Mouse (Mus musculus): ENCODE results near the gene Agmat. TPM values are rescaled to one million over a fixed set of nuclear protein-coding genes. Genes with fewer than 3 reads are reported as not detected.

Agmat gene
- total and polyA plus RNA-seq, 2 experiments from 2014 or later = 1.1 TPM; not detected in 1

DNA sequence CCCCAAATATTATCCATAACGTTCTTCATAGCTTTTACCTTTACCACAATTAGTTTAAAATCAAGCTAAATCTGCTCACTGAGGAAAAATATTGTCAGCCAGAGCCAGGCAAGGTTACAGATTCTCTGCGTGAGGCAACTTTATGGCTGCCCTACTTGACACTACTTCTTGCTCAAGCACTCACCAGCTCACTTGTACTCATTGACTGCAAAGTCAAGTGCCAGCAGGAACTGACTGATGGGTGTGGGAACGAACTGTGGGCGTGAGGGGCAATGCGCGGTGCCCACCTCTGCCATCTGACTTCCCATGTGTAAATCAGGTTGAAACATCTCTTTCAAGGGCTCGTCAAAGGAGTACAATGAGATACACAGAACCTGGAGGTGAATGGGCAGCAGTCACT lies 41.0 kb downstream of the Agmat start:
- H3K4me2 ChIP-seq (ENCODE audit: low read depth, low read length) = no peak overlapping the region
- no peak overlapping the region for H3K27ac ChIP-seq (ENCODE audit: low read depth)
- no peak overlapping the region for H3K4me3 ChIP-seq (ENCODE audit: low read depth, low read length)
- TF ChIP-seq CTCF (IDR thresholded peaks at IDR 0.05; ENCODE audit: low read depth) (no peak), EP300 (IDR thresholded peaks at IDR 0.05; ENCODE audit: low read depth) (no peak)
- peaks cover 46% of the 10 kb centered on the region for H3K36me3 ChIP-seq (replicated peaks; ENCODE audit: control insufficient read depth, insufficient read depth, low read length)
- no peak overlapping the region for H3K9ac ChIP-seq (replicated peaks; ENCODE audit: low read depth, low read length)
- no peak for DNase-seq (ENCODE audit: low spot score)
- 86% methylated on average over 7 of the region's 7 CpGs for WGBS
- H3K27me3 ChIP-seq (ENCODE audit: control insufficient read depth, insufficient read depth, low read length) = no peaks in the 10 kb centered on the region
- ATAC-seq (ENCODE audit: insufficient read depth, low read depth) = no peak
- peaks cover 7% of the 10 kb centered on the region for H3K4me1 ChIP-seq (ENCODE audit: control insufficient read depth, insufficient read depth)
- H3K9me3 ChIP-seq (replicated peaks; ENCODE audit: control insufficient read depth, low read length) = no peaks in the 10 kb centered on the region

- peaks cover 7% of the 10 kb centered on the region for H3K4me1 ChIP-seq (ENCODE audit: control insufficient read depth, insufficient read depth)
- DNase-seq (ENCODE audit: low spot score) (no peak), ATAC-seq (ENCODE audit: insufficient read depth, low read depth) (no peak)
- WGBS = 41% methylated on average over 3 of the region's 3 CpGs
- H3K9ac ChIP-seq (replicated peaks; ENCODE audit: low read depth, low read length) = peak overlapping the region; percentile 93
- peak overlapping the region; percentile 99 for H3K4me3 ChIP-seq (ENCODE audit: low read depth, low read length)
- H3K9me3 ChIP-seq (replicated peaks; ENCODE audit: control insufficient read depth, low read length) = no peaks in the 10 kb centered on the region
- no peaks in the 10 kb centered on the region for H3K27me3 ChIP-seq (ENCODE audit: control insufficient read depth, insufficient read depth, low read length)
- peak overlapping the region; percentile 93 for H3K4me2 ChIP-seq (ENCODE audit: low read depth, low read length)
- peaks cover 24% of the 10 kb centered on the region for H3K36me3 ChIP-seq (replicated peaks; ENCODE audit: control insufficient read depth, insufficient read depth, low read length)
- TF ChIP-seq CTCF (IDR thresholded peaks at IDR 0.05; ENCODE audit: low read depth) (no peak), EP300 (IDR thresholded peaks at IDR 0.05; ENCODE audit: low read depth) (no peak)
- peak overlapping the region; percentile 85 for H3K27ac ChIP-seq (ENCODE audit: low read depth)
Measured at GRCm38 (mm10) chr4:141789564-141790218, 43.2 kb downstream of the Agmat start.

DNA sequence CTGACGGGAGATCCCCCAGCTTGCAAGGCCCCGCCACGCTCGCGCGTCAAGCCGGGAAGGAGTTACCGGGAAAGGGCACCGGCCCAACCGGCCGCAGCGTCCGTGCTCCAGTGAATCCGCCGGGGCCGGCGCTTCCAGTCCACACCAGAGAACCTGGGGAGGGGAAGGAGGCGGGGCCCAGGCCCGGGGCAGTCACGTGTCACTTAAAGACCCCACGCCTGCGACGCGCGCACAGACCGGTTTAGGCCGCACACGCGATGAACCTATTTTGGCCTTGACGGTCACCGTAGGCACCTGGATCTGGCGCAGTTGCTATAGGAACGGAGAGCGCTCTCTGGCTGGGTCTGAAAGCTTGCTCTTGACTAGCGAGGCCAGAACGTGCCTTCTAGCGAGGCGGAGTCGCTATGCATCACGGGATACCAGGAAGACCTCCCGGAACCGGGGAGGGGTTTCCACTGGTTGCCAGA lies 44.1 kb downstream of the Agmat start, which contains the start of gene Dnajc16:
TSS of gene Dnajc16 (minus strand) at position 408 of the 467 bp plus-strand sequence.
- under 1% methylated on average over 42 of the region's 42 CpGs for WGBS
- peak; percentile 86 for ATAC-seq (ENCODE audit: insufficient read depth, low read depth)
- H3K9ac ChIP-seq (replicated peaks; ENCODE audit: low read depth, low read length) = peak within 1 kb of the TSS; percentile 93

GRCm38 (mm10) chr4:141791486-141791885 lies 45.0 kb downstream of the Agmat start:
- TF ChIP-seq EP300 (IDR thresholded peaks at IDR 0.05; ENCODE audit: low read depth) (no peak), CTCF (IDR thresholded peaks at IDR 0.05; ENCODE audit: low read depth) (no peak)
- Histone ChIP-seq H3K27ac (ENCODE audit: low read depth) (no peak overlapping the region), H3K9ac (replicated peaks; ENCODE audit: low read depth, low read length) (no peak overlapping the region), H3K4me2 (ENCODE audit: low read depth, low read length) (no peak overlapping the region), H3K4me1 (ENCODE audit: control insufficient read depth, insufficient read depth) (peaks cover 7% of the 10 kb centered on the region), H3K4me3 (ENCODE audit: low read depth, low read length) (no peak overlapping the region), H3K27me3 (ENCODE audit: control insufficient read depth, insufficient read depth, low read length) (no peaks in the 10 kb centered on the region), H3K9me3 (replicated peaks; ENCODE audit: control insufficient read depth, low read length) (no peaks in the 10 kb centered on the region), H3K36me3 (replicated peaks; ENCODE audit: control insufficient read depth, insufficient read depth, low read length) (peaks cover 9% of the 10 kb centered on the region; the same call in 1 of the 2 replicates)
- no peak for DNase-seq (ENCODE audit: low spot score)
- WGBS = 89% methylated on average over 7 of the region's 7 CpGs
- ATAC-seq (ENCODE audit: insufficient read depth, low read depth) = no peak

More for the DNA sequence above, 44.1 kb downstream of the Agmat start, which contains the start of gene Dnajc16:
- Histone ChIP-seq H3K27me3 (ENCODE audit: control insufficient read depth, insufficient read depth, low read length) (no peaks in the 10 kb centered on the region), H3K36me3 (replicated peaks; ENCODE audit: control insufficient read depth, insufficient read depth, low read length) (peaks cover 16% of the 10 kb centered on the region), H3K4me2 (ENCODE audit: low read depth, low read length) (peak within 1 kb of the TSS; percentile 93), H3K9me3 (replicated peaks; ENCODE audit: control insufficient read depth, low read length) (no peaks in the 10 kb centered on the region), H3K4me1 (ENCODE audit: control insufficient read depth, insufficient read depth) (peaks cover 7% of the 10 kb centered on the region), H3K27ac (ENCODE audit: low read depth) (peak within 1 kb of the TSS; percentile 85), H3K4me3 (ENCODE audit: low read depth, low read length) (peak within 1 kb of the TSS; percentile 99)
- TF ChIP-seq EP300 (IDR thresholded peaks at IDR 0.05; ENCODE audit: low read depth) (peak; percentile 77; the same call in 1 of the 2 replicates), CTCF (IDR thresholded peaks at IDR 0.05; ENCODE audit: low read depth) (peak; percentile 9)
- DNase-seq (ENCODE audit: low spot score) = peak; percentile 99

DNA sequence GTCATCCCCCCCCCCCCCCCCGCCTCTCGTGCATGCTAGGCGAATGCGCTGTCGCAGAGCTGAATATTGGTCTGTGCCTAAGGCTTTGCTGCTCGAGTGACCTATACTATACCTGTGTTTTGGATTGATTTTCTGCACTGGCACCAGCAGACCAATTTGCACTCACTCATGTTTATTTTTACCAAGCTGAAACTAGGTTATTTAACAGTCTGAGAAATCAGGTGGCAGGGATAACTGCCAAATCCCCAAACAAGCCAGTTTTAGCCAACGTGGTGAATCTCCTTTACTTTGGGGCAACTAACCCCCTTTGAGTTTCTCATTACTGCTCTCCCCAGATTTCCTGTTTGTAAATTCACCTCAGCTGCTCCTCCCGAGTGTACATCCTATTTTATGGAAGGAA lies 45.5 kb downstream of the Agmat start:
- Histone ChIP-seq H3K27ac (ENCODE audit: low read depth) (no peak overlapping the region), H3K27me3 (ENCODE audit: control insufficient read depth, insufficient read depth, low read length) (no peaks in the 10 kb centered on the region), H3K4me1 (ENCODE audit: control insufficient read depth, insufficient read depth) (peaks cover 7% of the 10 kb centered on the region), H3K4me3 (ENCODE audit: low read depth, low read length) (no peak overlapping the region), H3K4me2 (ENCODE audit: low read depth, low read length) (no peak overlapping the region), H3K9me3 (replicated peaks; ENCODE audit: control insufficient read depth, low read length) (no peaks in the 10 kb centered on the region), H3K36me3 (replicated peaks; ENCODE audit: control insufficient read depth, insufficient read depth, low read length) (peaks cover 11% of the 10 kb centered on the region; the same call in 1 of the 2 replicates), H3K9ac (replicated peaks; ENCODE audit: low read depth, low read length) (no peak overlapping the region)
- no peak for TF ChIP-seq EP300 (IDR thresholded peaks at IDR 0.05; ENCODE audit: low read depth)
- no peak for TF ChIP-seq CTCF (IDR thresholded peaks at IDR 0.05; ENCODE audit: low read depth)
- 83% methylated on average over 8 of the region's 8 CpGs for whole genome bisulfite sequencing
- ATAC-seq (ENCODE audit: insufficient read depth, low read depth) (no peak), DNase-seq (ENCODE audit: low spot score) (no peak)
